Mouse (Mus musculus): Measurements from ENCODE around the gene Plaur.

Gene Plaur

GRCm38 (mm10) chr7:24462388-24463319 is at the start of gene Plaur:
Gene Plaur, plus strand, starts transcription at chr7:24462484.
- no peak for DNase-seq

DNA sequence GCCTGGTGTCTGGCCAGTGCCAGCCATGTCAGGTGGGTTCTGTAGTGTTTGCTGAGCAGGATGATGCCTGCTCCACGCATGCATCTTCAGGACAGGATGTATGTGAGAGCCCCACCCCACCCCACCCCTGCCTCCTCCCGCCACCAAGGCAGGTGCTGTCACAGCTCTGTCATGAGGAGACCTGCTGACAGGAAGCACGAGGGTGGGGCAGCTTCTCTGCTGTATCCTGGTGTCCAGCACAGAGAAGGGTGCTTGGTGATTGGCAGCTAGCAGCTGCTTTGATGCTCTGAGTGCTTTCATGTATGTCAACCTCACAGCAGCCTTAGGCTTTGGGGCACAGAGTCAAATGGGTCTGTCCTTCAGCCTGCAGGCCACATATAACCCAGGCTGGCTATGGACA is 48.7 kb upstream of the Plaur start:
- DNase-seq: no peak

DNA sequence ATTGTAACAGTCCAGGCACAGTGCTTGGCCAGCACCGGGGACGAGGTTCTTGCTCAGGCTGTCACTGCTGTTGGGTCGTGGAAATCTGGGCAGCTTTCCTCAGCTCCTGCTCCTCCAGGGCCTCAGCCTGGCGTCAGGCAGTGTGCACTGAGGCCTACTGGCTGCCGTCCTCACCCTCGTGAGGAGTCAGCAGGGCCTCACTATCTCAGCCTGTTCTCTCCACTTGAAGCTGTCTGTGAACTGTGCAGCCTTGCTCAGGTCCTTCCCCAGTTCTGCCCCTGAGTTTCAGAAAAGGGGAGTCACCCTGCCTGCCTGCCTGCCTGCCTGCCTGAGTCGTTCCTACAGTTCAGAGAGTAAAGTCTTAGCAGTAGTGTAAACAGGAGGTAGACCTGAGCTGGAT is 47.0 kb upstream of the Plaur start:
- DNase-seq: no peak

DNA sequence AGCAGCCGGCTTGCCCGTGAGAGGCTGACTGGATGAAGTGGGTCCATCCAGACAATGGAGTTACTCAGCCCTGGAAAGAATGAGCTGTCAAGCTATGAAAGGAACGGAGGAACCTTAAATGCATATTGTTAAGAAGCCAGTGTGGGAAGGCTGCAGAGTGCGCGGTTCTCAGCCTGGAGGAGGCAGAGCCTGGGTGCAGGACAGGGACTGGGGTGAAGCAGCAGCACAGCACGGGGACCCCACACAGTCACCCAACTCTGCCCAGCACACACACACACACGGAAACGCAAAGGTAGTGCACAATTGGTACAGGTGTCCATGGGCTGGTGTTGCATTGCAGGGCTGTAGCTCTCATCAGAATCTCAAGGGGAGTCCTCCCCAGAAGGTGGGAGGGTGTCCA is 42.7 kb upstream of the Plaur start:
- no peak for DNase-seq

- DNase-seq: no peak
These were observed 40.6 kb upstream of the Plaur start for GRCm38 (mm10) chr7:24421648-24422047.

DNA sequence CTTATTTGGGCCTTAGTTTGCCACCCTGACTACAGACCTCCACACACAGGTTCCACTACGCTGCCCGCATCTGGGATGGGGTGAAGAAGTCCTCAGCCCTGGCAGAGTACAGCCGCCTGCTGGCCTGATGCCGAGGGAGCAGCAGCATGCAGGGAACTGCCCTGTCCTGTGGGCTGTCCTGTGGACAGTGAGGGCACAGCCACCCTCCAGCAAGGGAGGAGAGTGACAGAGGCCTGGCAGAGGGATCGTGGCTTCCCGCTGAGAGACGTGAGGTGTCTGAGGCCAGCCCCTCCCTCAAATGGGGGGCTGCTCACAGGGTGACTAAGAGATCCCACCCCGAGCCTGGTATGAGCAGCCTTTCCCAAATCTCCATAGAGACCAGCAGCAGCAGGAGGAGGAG is 40.0 kb upstream of the Plaur start:
- DNase-seq: peak; percentile 72

GRCm38 (mm10) chr7:24423107-24423763 is 39.0 kb upstream of the Plaur start:
- no peak for DNase-seq

DNA sequence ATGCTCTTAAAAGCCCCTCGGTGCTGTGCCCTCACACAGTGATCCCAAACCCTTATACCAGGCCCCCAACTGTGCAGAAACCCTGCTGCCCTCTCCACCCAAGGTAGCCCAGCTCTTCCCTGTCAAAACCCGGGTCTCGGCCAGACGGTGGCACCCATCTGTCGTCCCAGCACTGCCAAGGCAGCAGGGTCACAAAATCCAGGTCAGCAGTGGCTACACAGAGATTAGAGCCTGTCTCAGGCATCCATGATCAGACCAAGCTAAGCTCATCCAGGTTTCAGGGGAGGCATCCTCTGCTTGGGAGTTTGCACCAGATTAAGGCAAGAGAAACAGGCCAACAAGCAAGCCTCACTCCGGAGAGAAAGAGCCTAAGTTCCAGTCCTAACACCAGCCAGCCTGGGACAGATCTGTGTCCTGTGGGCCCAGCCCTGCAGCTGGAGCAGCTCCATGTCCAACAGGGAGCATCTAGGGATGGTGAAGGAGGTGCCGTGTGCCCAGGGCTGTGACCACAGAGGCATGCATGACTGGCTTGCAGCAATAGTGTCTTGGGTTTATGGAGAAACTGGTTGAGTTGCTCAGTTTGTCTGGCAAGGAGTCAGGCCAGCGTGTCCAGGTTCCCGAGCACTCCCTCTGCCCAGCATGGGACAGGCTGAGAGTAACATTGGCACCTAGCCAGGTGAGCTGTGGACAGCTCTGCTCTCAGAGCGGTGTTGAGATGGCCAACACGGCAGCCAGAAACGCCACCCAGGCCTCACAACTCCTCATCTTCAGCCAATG is 38.1 kb upstream of the Plaur start:
- DNase-seq: peak; percentile 90

DNA sequence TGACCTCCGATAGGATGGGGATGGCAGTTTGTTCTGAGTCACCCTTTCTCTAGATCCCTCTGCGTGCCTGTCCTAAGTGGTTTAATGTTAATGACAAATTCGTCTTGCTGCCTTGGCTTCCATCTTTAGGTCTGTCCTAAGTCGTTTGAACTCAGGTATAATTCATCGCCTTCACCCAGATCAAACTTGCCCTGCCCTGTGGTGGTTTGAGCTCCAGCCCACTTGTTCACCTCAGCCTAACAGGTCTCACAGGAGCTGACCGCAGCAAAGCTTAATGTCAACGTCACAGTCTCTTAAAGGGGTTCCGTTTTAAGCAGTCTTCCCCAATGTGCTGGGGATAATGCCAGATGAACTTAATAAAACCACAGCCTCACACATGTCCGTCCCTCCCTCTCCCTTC is 36.4 kb upstream of the Plaur start:
- DNase-seq: peak; percentile 28

GRCm38 (mm10) chr7:24427168-24427567 is 35.1 kb upstream of the Plaur start:
- peak; percentile 49 for DNase-seq

- peak; percentile 54 for DNase-seq
These were observed 33.6 kb upstream of the Plaur start for GRCm38 (mm10) chr7:24428725-24429124.

DNA sequence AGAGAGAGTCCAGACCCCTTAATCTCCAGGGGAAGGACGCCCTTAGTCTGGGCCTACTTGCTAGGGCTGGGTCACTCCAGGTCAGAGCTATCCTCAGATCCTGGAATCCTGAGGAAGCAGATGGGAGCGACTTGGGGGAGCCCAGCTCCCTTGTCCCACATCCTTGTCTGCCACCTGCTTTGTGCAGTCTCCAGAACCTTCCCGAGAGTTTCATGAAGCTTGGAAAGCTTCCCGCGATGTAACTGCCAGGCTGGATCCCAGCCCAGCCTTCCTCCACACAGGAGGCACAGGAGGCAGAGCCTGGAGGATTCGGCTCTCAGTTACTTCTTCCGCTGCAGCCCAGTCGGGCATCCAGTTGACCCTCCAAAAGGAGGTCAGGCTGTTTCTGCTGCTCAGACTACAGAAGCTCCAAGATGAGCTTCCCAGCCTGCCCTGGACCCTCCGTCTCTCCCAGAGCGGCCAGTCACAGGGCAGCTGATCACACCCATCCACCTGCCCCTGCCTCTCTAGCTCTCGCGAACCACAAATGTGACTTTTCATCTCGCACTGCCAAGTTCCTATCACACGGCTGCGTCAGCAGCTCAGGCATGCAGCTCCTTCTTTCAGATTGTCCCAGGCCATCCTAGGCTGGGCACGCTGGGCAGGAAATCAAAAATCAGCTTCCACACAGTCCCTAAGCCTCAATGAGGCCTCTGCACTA is 32.7 kb upstream of the Plaur start:
- peak; percentile 99 for DNase-seq

- peak; percentile 60 for DNase-seq
These were observed 31.5 kb upstream of the Plaur start for GRCm38 (mm10) chr7:24430551-24431345.

DNA sequence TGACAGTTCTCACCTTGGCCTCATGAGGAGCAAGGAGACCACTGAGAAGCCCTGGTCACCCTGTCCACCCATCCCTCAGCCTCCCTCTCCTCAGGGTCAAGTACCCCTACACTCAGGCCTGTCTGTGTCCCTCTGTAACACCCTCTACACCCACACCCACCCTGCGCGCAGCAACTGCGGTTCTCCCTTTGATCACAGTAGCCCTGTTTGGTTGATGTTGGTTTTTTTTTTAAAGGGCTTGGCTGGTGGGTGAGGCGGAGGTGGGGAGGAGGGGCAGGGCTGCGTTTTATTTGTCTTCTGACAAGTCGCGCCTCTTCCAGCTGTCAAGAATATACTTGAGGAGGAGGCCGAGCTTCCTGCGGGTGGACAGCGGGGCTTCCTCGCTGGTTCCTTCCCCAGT is 30.6 kb upstream of the Plaur start:
- DNase-seq: peak; percentile 39

DNA sequence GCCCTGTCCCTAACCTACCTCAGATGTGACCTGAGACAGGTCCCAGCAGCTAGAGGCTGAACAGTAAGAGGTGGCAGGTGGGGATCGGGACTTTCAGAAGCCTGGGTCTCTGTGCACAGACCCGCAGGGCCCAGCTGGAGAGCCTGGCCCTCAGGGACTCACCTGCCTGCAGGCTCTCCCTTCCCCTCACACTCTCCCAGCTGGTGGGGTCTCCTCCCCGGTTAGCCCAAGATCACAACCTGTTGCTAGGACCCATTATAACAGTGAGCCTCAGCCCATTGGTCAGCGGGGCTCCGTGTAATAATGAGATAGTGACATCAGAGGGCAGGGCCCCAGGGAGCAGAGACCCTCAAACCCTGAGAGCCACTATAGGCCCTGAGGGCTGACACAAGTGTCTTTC is 27.0 kb upstream of the Plaur start:
- DNase-seq: peak; percentile 28

DNA sequence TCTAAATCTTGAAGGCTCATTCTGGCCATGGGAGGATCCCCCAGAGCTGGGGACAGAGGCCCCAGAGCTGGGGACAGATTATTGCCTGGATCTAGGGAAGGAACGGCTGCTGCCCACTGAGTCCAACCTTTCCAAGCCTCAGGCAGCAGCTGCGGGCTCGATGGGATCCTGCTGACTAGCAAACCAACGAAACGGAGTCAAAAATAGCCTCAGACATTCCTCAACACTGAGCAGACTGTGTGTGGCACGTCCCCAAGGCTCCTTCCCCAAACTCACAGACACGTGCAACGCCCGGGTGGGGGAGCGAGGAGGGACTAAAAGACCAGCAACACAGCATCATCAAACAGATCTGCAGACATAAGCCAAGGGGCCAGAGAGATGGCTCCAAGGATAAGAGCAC is 24.3 kb upstream of the Plaur start:
- DNase-seq: peak; percentile 61

GRCm38 (mm10) chr7:24439191-24439590 is 23.1 kb upstream of the Plaur start:
- DNase-seq: no peak

DNA sequence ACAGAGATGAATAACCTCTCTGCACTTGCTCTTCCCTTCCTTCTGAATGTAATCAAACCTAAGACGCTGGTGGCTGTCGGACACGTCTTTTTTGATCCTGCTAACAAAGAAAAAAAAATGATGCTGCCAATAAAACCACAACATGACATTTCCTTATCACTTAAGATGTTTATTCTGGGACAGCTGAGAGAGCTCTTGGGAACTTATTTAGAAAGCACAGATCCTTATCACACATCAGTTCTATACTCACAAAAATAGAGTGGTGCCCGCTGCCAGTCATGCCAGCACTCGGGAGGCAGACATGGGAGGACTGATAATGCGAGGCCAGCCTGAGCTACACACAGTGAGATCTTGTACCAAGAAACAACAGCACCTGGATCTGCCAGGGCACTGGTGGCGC is 22.4 kb upstream of the Plaur start:
- no peak for DNase-seq

DNA sequence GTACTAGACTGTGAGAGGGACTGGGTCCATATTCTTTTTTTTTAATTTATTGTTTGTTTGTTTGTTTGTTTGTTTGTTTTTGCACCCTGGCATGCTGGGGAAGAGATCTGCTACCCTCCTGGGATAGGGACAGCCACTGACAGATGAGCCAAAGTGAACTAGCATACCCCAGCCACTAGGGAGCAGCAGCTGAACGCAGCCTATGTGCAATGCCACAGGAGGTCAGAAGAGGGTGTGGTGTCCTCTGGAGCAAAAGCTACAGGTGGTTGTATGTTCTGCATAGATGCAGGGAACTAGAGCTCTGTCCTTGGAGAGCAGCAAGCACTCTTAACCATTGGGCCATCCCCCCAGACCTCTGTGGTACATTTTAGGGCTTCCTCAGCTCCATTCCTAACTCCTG is 20.5 kb upstream of the Plaur start:
- DNase-seq: peak; percentile 68

DNA sequence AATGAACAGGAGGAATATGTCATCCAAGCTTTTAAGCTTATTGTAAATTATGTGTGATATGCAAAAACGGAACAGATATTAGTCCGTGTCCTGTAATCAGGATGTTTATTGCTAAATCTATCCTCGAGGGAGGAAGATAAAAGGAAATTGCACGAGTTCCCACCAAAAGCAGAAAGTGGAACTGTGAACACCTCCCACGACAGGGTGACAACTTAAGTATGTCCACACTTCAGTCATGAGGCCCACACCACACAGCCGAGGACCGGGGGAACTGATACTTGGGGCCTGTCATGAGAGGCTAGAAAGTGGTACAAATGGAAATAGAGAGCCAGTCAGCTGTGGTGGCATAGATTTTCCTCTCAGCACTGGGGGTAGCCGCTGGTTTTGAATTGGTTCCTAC is 20.0 kb upstream of the Plaur start:
- DNase-seq: no peak

- no peak for DNase-seq
These were observed 16.9 kb upstream of the Plaur start for GRCm38 (mm10) chr7:24445266-24445926.
